In the genomic region with DNA sequence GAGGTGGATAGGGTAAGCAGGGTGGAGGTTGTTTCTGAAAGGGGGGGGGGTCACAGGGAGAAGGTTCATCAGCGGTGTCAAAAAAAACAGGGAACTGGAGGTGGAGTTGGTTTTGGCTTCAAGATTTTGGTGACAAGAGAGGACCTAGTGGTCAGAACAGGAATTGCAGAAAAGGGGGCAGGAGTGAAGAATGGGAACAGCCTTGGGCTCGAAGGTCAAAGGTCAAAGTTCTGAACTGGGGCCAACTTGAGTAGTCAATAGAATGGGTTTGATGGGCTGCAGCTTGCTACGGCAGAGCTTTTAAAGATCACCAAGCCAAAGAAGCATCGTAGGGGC, we compare ENCODE assay signal across 11 mouse cellular contexts. TPM values are rescaled to one million over a fixed set of nuclear protein-coding genes. Genes with fewer than 3 reads are reported as not detected.
DNase-seq lines count a peak whose midpoint lies in the region; ATAC-seq lines count a peak whose summit lies in the region.
"Had no signal": no experiment of that assay in that cellular context is flagged by ENCODE, and none has a peak within 500 bp of the region (broad histone marks: within the 10 kb centered on the region; RNA-seq: fewer than 3 reads in every experiment).

No protein-coding gene starts in this region.

- ATAC-seq in intestine, embryonic 16.5 days = no peak
- no peak for ATAC-seq in intestine, embryonic 15.5 days
- ATAC-seq in granulocyte monocyte progenitor cell, adult 5-6 weeks (replicated peaks; ENCODE audit: poor library complexity, severe bottlenecking) = peak; percentile 33; the same call in 1 of the 2 replicates
- ATAC-seq: hindbrain, embryonic 16.5 days had no signal

- H3K27me3 ChIP-seq in intestine, embryonic 16.5 days (replicated peaks; ENCODE audit: control insufficient read depth, insufficient read depth, low read length) = no peaks in the 10 kb centered on the region
- H3K27me3 ChIP-seq in intestine, embryonic 15.5 days (replicated peaks) = no peaks in the 10 kb centered on the region
- H3K27me3 ChIP-seq: limb, embryonic 12.5 days had no signal

- H3K4me2 ChIP-seq in intestine, embryonic 16.5 days (ENCODE audit: low read depth, low read length) = no peak overlapping the region
- H3K4me2 ChIP-seq in intestine, embryonic 15.5 days (replicated peaks) = no peak overlapping the region
- H3K4me2 ChIP-seq: limb, embryonic 12.5 days had no signal

- H3K4me1 ChIP-seq in intestine, embryonic 16.5 days (ENCODE audit: control insufficient read depth, insufficient read depth, low read length) = peaks cover 8% of the 10 kb centered on the region; the same call in 1 of the 2 replicates
- 0 out of 2 replicates have a peak, but pooled peaks cover 4% of the 10 kb centered on the region for H3K4me1 ChIP-seq in intestine, embryonic 15.5 days (replicated peaks)
- H3K4me1 ChIP-seq: limb, embryonic 12.5 days had no signal

- H3K9me3 ChIP-seq in intestine, embryonic 16.5 days (ENCODE audit: control insufficient read depth, low read length) = no peaks in the 10 kb centered on the region
- H3K9me3 ChIP-seq in intestine, embryonic 15.5 days = no peaks in the 10 kb centered on the region
- H3K9me3 ChIP-seq: limb, embryonic 12.5 days had no signal

- peak overlapping the region; percentile 88; the same call in 1 of the 2 replicates for H3K27ac ChIP-seq in intestine, embryonic 16.5 days (ENCODE audit: low read length)
- no peak overlapping the region for H3K27ac ChIP-seq in intestine, embryonic 15.5 days
- H3K27ac ChIP-seq: limb, embryonic 12.5 days had no signal

- 82% methylated on average over 4 of the region's 4 CpGs for WGBS in intestine, embryonic 16.5 days
- WGBS in intestine, embryonic 15.5 days = 84% methylated on average over 4 of the region's 4 CpGs

- H3K4me3 ChIP-seq in intestine, embryonic 16.5 days (ENCODE audit: low read length) = no peak overlapping the region
- H3K4me3 ChIP-seq in intestine, embryonic 15.5 days (replicated peaks) = no peak overlapping the region
- H3K4me3 ChIP-seq: limb, embryonic 12.5 days had no signal

- no peaks in the 10 kb centered on the region for H3K36me3 ChIP-seq in intestine, embryonic 16.5 days (ENCODE audit: control insufficient read depth, insufficient read depth, low read length)
- no peaks in the 10 kb centered on the region for H3K36me3 ChIP-seq in intestine, embryonic 15.5 days
- H3K36me3 ChIP-seq: limb, embryonic 12.5 days had no signal

- peak; percentile 15 for DNase-seq in thymus, postnatal 14 days
- no peak for DNase-seq in thymus, postnatal 4 days
- no peak for DNase-seq in MN1 (ENCODE audit: low spot score)
- DNase-seq in urinary bladder, adult 2 months (ENCODE audit: low spot score) = no peak
- no peak for DNase-seq in cerebellum, postnatal 4 days (ENCODE audit: low spot score in 2 of 2)
- DNase-seq: midbrain, embryonic 14.5 days had no signal

- H3K9ac ChIP-seq in intestine, embryonic 16.5 days (ENCODE audit: low read depth, low read length) = no peak overlapping the region
- H3K9ac ChIP-seq in intestine, embryonic 15.5 days = no peak overlapping the region
- H3K9ac ChIP-seq: limb, embryonic 12.5 days had no signal

RNA-seq across cellular contexts. Expression of a gene that starts 28.1 kb away (rescaled TPM):
- 0.89 and 1.0 TPM in 2 replicates for polyA plus RNA-seq in intestine, embryonic 16.5 days (2015; fragmentation: Nextera tagmentation; extraction: Ambion mirVana)
- 0.93 and 1.1 TPM in 2 replicates for polyA plus RNA-seq in intestine, embryonic 15.5 days (2015; fragmentation: Nextera tagmentation; extraction: Ambion mirVana)
- total RNA-seq in granulocyte monocyte progenitor cell, adult 5-6 weeks (2014; fragmentation: Nextera tagmentation) = 3.4 and 3.5 TPM in 2 replicates
- total RNA-seq in granulocyte monocyte progenitor cell, adult 5-6 weeks (2017) = not detected in 2 replicates
- polyA plus RNA-seq in urinary bladder, adult 2 months (2012; rRNA removed) = 1.2 and 1.5 TPM in 2 replicates

RNA-seq across cellular contexts. Expression of a gene that starts 28.3 kb away (rescaled TPM):
- 32.8 and 37.0 TPM in 2 replicates for polyA plus RNA-seq in intestine, embryonic 16.5 days (2015; fragmentation: Nextera tagmentation; extraction: Ambion mirVana)
- 161 and 174 TPM in 2 replicates for polyA plus RNA-seq in intestine, embryonic 15.5 days (2015; fragmentation: Nextera tagmentation; extraction: Ambion mirVana)
- 367 and 418 TPM in 2 replicates for total RNA-seq in granulocyte monocyte progenitor cell, adult 5-6 weeks (2014; fragmentation: Nextera tagmentation)
- 145 and 149 TPM in 2 replicates for total RNA-seq in granulocyte monocyte progenitor cell, adult 5-6 weeks (2017)
- 129 and 130 TPM in 2 replicates for polyA plus RNA-seq in urinary bladder, adult 2 months (2012; rRNA removed)

RNA-seq across cellular contexts. Expression of a gene that starts 32.5 kb away (rescaled TPM):
- polyA plus RNA-seq in intestine, embryonic 16.5 days (2015; fragmentation: Nextera tagmentation; extraction: Ambion mirVana) = 90.9 and 102 TPM in 2 replicates
- polyA plus RNA-seq in intestine, embryonic 15.5 days (2015; fragmentation: Nextera tagmentation; extraction: Ambion mirVana) = 128 and 132 TPM in 2 replicates
- 237 and 261 TPM in 2 replicates for total RNA-seq in granulocyte monocyte progenitor cell, adult 5-6 weeks (2014; fragmentation: Nextera tagmentation)
- 423 and 495 TPM in 2 replicates for total RNA-seq in granulocyte monocyte progenitor cell, adult 5-6 weeks (2017)
- 194 and 254 TPM in 2 replicates for polyA plus RNA-seq in urinary bladder, adult 2 months (2012; rRNA removed)

RNA-seq across cellular contexts. Expression of a gene that starts 32.8 kb away (rescaled TPM):
- polyA plus RNA-seq in intestine, embryonic 16.5 days (2015; fragmentation: Nextera tagmentation; extraction: Ambion mirVana) = 49.2 and 53.7 TPM in 2 replicates
- 49.2 and 49.8 TPM in 2 replicates for polyA plus RNA-seq in intestine, embryonic 15.5 days (2015; fragmentation: Nextera tagmentation; extraction: Ambion mirVana)
- 37.1 and 58.1 TPM in 2 replicates for total RNA-seq in granulocyte monocyte progenitor cell, adult 5-6 weeks (2014; fragmentation: Nextera tagmentation)
- 41.8 and 51.7 TPM in 2 replicates for total RNA-seq in granulocyte monocyte progenitor cell, adult 5-6 weeks (2017)
- polyA plus RNA-seq in urinary bladder, adult 2 months (2012; rRNA removed) = 25.4 and 28.2 TPM in 2 replicates
